10 mouse cellular contexts compared by ENCODE assay signal in the genomic region with DNA sequence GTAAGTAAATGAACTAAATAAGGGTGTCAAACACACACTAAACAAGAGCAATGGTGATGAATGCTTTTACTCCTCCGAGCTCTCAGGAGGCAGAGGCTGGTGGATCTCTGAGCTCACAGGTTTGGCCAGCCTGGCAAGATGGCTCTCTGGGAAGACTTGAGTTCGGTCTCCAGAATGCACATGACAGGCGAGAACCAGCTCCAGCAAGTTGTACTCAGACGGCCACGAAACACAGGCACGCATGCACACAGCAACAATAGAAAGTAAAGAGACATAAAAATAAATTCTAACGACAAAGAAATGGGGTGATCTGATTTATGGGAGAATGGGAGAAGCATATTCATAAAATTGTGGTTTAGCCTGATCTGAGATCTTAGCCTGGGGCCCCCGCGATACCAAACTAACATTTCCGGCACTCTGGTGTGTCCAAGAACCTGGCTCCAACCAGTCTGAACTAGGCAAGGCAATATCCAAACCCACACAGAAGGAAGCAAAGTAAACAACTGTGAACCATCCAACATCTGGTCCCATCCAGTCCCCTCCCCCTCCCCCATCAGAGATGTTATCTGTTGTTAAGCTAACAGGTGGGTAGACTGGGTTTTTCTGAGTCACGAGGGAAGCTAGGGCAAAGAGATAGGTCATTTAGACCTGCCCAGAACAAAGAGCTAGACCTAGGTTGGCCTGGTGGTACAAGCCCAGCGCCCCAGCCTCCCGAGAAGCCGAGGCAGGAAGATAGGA. TPM values are rescaled to one million over a fixed set of nuclear protein-coding genes. Genes with fewer than 3 reads are reported as not detected.
A peak's percentile ranks its signal among the peaks of the same experiment; 100 is the strongest.
DNase-seq lines count a peak whose midpoint lies in the region; ATAC-seq lines count a peak whose summit lies in the region.
"Had no signal": no experiment of that assay in that cellular context is flagged by ENCODE, and none has a peak within 500 bp of the region (broad histone marks: within the 10 kb centered on the region; RNA-seq: fewer than 3 reads in every experiment).

No protein-coding gene starts in this region.

- no peak overlapping the region for H3K27ac ChIP-seq in embryonic facial prominence, embryonic 11.5 days (replicated peaks; ENCODE audit: low read depth, low read length)
- H3K27ac ChIP-seq in embryonic facial prominence, embryonic 10.5 days (replicated peaks), result no peak overlapping the region
- H3K27ac ChIP-seq in forebrain, embryonic 16.5 days (ENCODE audit: low read length), result no peak overlapping the region

- no peaks in the 10 kb centered on the region for H3K36me3 ChIP-seq in embryonic facial prominence, embryonic 11.5 days (replicated peaks; ENCODE audit: control insufficient read depth, insufficient read depth, low read depth, low read length)
- H3K36me3 ChIP-seq in embryonic facial prominence, embryonic 10.5 days (replicated peaks), result no peaks in the 10 kb centered on the region
- no peaks in the 10 kb centered on the region for H3K36me3 ChIP-seq in forebrain, embryonic 16.5 days (ENCODE audit: control insufficient read depth, insufficient read depth)

- H3K27me3 ChIP-seq in embryonic facial prominence, embryonic 11.5 days (ENCODE audit: control insufficient read depth, insufficient read depth, low read length), result peaks cover 19% of the 10 kb centered on the region
- peaks cover 27% of the 10 kb centered on the region for H3K27me3 ChIP-seq in embryonic facial prominence, embryonic 10.5 days (replicated peaks; ENCODE audit: low read depth, poor library complexity, severe bottlenecking)
- H3K27me3 ChIP-seq in forebrain, embryonic 16.5 days (replicated peaks; ENCODE audit: control insufficient read depth, insufficient read depth, low read length), result peaks cover 16% of the 10 kb centered on the region

- ATAC-seq in embryonic facial prominence, embryonic 11.5 days (replicated peaks; ENCODE audit: insufficient number of reproducible peaks, low FRiP score, low TSS enrichment, low read depth), result no peak
- no peak for ATAC-seq in forebrain, embryonic 16.5 days

- H3K4me2 ChIP-seq in embryonic facial prominence, embryonic 11.5 days (ENCODE audit: low read depth, low read length), result no peak overlapping the region
- H3K4me2 ChIP-seq in forebrain, embryonic 16.5 days (ENCODE audit: low read length), result no peak overlapping the region
- H3K4me2 ChIP-seq: midbrain, embryonic 11.5 days had no signal

- H3K9ac ChIP-seq in embryonic facial prominence, embryonic 11.5 days (replicated peaks; ENCODE audit: low read length), result no peak overlapping the region
- no peak overlapping the region for H3K9ac ChIP-seq in forebrain, embryonic 16.5 days (replicated peaks; ENCODE audit: low read depth, low read length)

- H3K4me3 ChIP-seq in embryonic facial prominence, embryonic 11.5 days (ENCODE audit: low read depth, low read length), result no peak overlapping the region
- no peak overlapping the region for H3K4me3 ChIP-seq in embryonic facial prominence, embryonic 10.5 days
- no peak overlapping the region for H3K4me3 ChIP-seq in forebrain, embryonic 16.5 days (replicated peaks; ENCODE audit: low read length)

- WGBS in embryonic facial prominence, embryonic 11.5 days, result 79% methylated on average over 14 of the region's 14 CpGs
- 79% methylated on average over 14 of the region's 14 CpGs for WGBS in embryonic facial prominence, embryonic 10.5 days
- WGBS in forebrain, embryonic 16.5 days, result 87% methylated on average over 14 of the region's 14 CpGs

- DNase-seq in embryonic facial prominence, embryonic 11.5 days (ENCODE audit: low spot score), result peak; percentile 42
- DNase-seq in embryonic facial prominence, embryonic 10.5 days (ENCODE audit: low spot score), result no peak
- DNase-seq in MN1 (ENCODE audit: low spot score), result peak; percentile 63
- DNase-seq in kidney, postnatal 14 days, result peak; percentile 39
- DNase-seq in thymus, adult 18-20 months, result peak; percentile 41 to 72
- no peak for DNase-seq in right cerebral cortex, postnatal 14 days
- no peak for DNase-seq in ovary, postnatal 10 days (ENCODE audit: low spot score)

- H3K4me1 ChIP-seq in embryonic facial prominence, embryonic 11.5 days (ENCODE audit: control insufficient read depth, insufficient read depth, low read length), result no peaks in the 10 kb centered on the region
- peaks cover 20% of the 10 kb centered on the region for H3K4me1 ChIP-seq in embryonic facial prominence, embryonic 10.5 days
- no peaks in the 10 kb centered on the region for H3K4me1 ChIP-seq in forebrain, embryonic 16.5 days (replicated peaks; ENCODE audit: control insufficient read depth, insufficient read depth, low read length)

- H3K9me3 ChIP-seq in embryonic facial prominence, embryonic 11.5 days (replicated peaks; ENCODE audit: control insufficient read depth, low read length), result no peaks in the 10 kb centered on the region
- H3K9me3 ChIP-seq in embryonic facial prominence, embryonic 10.5 days, result no peaks in the 10 kb centered on the region
- no peaks in the 10 kb centered on the region for H3K9me3 ChIP-seq in forebrain, embryonic 16.5 days (ENCODE audit: control insufficient read depth, low read length)

RNA-seq across cellular contexts. Expression of a gene that starts 5.1 kb away (rescaled TPM):
- polyA plus RNA-seq in embryonic facial prominence, embryonic 11.5 days (2014; fragmentation: Nextera tagmentation; extraction: Ambion mirVana), result 16.9 and 20.5 TPM in 2 replicates
- polyA plus RNA-seq in embryonic facial prominence, embryonic 10.5 days (2016; fragmentation: Nextera tagmentation; extraction: Ambion mirVana), result 16.7 and 17.5 TPM in 2 replicates
- polyA plus RNA-seq in forebrain, embryonic 16.5 days (2015; fragmentation: Nextera tagmentation; extraction: Ambion mirVana), result not detected in 2 replicates

RNA-seq across cellular contexts. Expression of a gene that starts 9.5 kb away (rescaled TPM):
- 9.7 and 15.2 TPM in 2 replicates for polyA plus RNA-seq in embryonic facial prominence, embryonic 11.5 days (2014; fragmentation: Nextera tagmentation; extraction: Ambion mirVana)
- polyA plus RNA-seq in embryonic facial prominence, embryonic 10.5 days (2016; fragmentation: Nextera tagmentation; extraction: Ambion mirVana), result 14.8 and 17.0 TPM in 2 replicates
- 8.4 and 10.6 TPM in 2 replicates for polyA plus RNA-seq in forebrain, embryonic 16.5 days (2015; fragmentation: Nextera tagmentation; extraction: Ambion mirVana)

RNA-seq across cellular contexts. Expression of a gene that starts 26.3 kb away (rescaled TPM):
- polyA plus RNA-seq in embryonic facial prominence, embryonic 11.5 days (2014; fragmentation: Nextera tagmentation; extraction: Ambion mirVana), result 3.5 and 3.6 TPM in 2 replicates
- 2.1 and 2.8 TPM in 2 replicates for polyA plus RNA-seq in embryonic facial prominence, embryonic 10.5 days (2016; fragmentation: Nextera tagmentation; extraction: Ambion mirVana)
- not detected in 2 replicates for polyA plus RNA-seq in forebrain, embryonic 16.5 days (2015; fragmentation: Nextera tagmentation; extraction: Ambion mirVana)

RNA-seq across cellular contexts. Expression of a gene that starts 35.1 kb away (rescaled TPM):
- not detected in 2 replicates for polyA plus RNA-seq in embryonic facial prominence, embryonic 11.5 days (2014; fragmentation: Nextera tagmentation; extraction: Ambion mirVana)
- not detected in 2 replicates for polyA plus RNA-seq in embryonic facial prominence, embryonic 10.5 days (2016; fragmentation: Nextera tagmentation; extraction: Ambion mirVana)
- not detected in 2 replicates for polyA plus RNA-seq in forebrain, embryonic 16.5 days (2015; fragmentation: Nextera tagmentation; extraction: Ambion mirVana)
- polyA plus RNA-seq: hindbrain, embryonic 11.5 days; midbrain, embryonic 11.5 days had no signal

RNA-seq across cellular contexts. Expression of a gene that starts 44.4 kb away (rescaled TPM):
- polyA plus RNA-seq in embryonic facial prominence, embryonic 11.5 days (2014; fragmentation: Nextera tagmentation; extraction: Ambion mirVana), result 7.6 and 11.3 TPM in 2 replicates
- polyA plus RNA-seq in embryonic facial prominence, embryonic 10.5 days (2016; fragmentation: Nextera tagmentation; extraction: Ambion mirVana), result 18.2 and 18.8 TPM in 2 replicates
- polyA plus RNA-seq in forebrain, embryonic 16.5 days (2015; fragmentation: Nextera tagmentation; extraction: Ambion mirVana), result 13.0 and 13.6 TPM in 2 replicates

Comparison
In these comparisons a context has a peak if more than half of its experiments do, and no peak if none do; other contexts are left out.
1. DNase-seq: peak in embryonic facial prominence, embryonic 11.5 days (single experiment), MN1 (single experiment), kidney, postnatal 14 days (single experiment) and thymus, adult 18-20 months (2 of 2); none in embryonic facial prominence, embryonic 10.5 days (single experiment), right cerebral cortex, postnatal 14 days (single experiment) and ovary, postnatal 10 days (single experiment).
2. RNA of a gene that starts 5.1 kb away (polyA plus RNA-seq): 16.7 to 17.5 TPM in embryonic facial prominence, embryonic 10.5 days and 16.9 to 20.5 TPM in embryonic facial prominence, embryonic 11.5 days; not detected in forebrain, embryonic 16.5 days; every median in the first group is over 10 times any median in the second.